Mouse (Mus musculus) thymus, adult 2 months (tissue): ENCODE results near the gene Cd9.

Source experiments
- CTCF ChIP-seq: fragments of 200-500 bp; IDR thresholded peaks from 2 replicates; pipeline ENCODE4 v1.5.1; 2012; ENCODE audit warnings: mild to moderate bottlenecking, control low read depth, low read length, moderate library complexity, borderline replicate concordance; ENCODE audit not compliant: control insufficient read depth, poor library complexity, insufficient read depth; ENCODE audit errors: extremely low read depth
- POLR2A ChIP-seq: fragments of 200-500 bp; IDR thresholded peaks from 2 replicates; pipeline ENCODE4 v1.6.1; 2012; ENCODE audit warnings: mild to moderate bottlenecking, low read length, control low read depth, moderate library complexity; ENCODE audit not compliant: control insufficient read depth, poor library complexity, insufficient read depth; ENCODE audit errors: extremely low read depth

GRCm38 (mm10) chr6:125434735-125435518 is 59.7 kb downstream of the Cd9 start:
- TF ChIP-seq CTCF (no peak), POLR2A (no peak)
